In genomic region chr2:38424976-38425375, GRCm38 (mm10) we compare ENCODE assay signal across 11 mouse cellular contexts.
A peak's percentile ranks its signal among the peaks of the same experiment; 100 is the strongest.
DNase-seq lines count a peak whose midpoint lies in the region; ATAC-seq and TF ChIP-seq lines count a peak whose summit lies in the region.
"Had no signal": no experiment of that assay in that cellular context is flagged by ENCODE, and none has a peak within 500 bp of the region (broad histone marks: within the 10 kb centered on the region; RNA-seq: fewer than 3 reads in every experiment).

No protein-coding gene starts in this region.

- no peaks in the 10 kb centered on the region for H3K27me3 ChIP-seq in ES-Bruce4 (ENCODE audit: control insufficient read depth, insufficient read depth, low read length, poor library complexity, severe bottlenecking)
- 0 out of 2 replicates have a peak, but pooled peaks cover 14% of the 10 kb centered on the region for H3K27me3 ChIP-seq in hindbrain, embryonic 10.5 days (ENCODE audit: insufficient read depth, poor library complexity, severe bottlenecking)
- H3K27me3 ChIP-seq in midbrain, embryonic 10.5 days (ENCODE audit: low read depth, poor library complexity, severe bottlenecking) = peaks cover 62% of the 10 kb centered on the region
- no peaks in the 10 kb centered on the region for H3K27me3 ChIP-seq in cerebellum, adult 2 months (ENCODE audit: control insufficient read depth, insufficient read depth, low read length)

- WGBS in hindbrain, embryonic 10.5 days = 12% methylated on average over 9 of the region's 9 CpGs
- WGBS in midbrain, embryonic 10.5 days = 15% methylated on average over 9 of the region's 9 CpGs
- 66% methylated on average over 9 of the region's 9 CpGs for WGBS in cerebellum, adult 2 months

- no peaks in the 10 kb centered on the region for H3K36me3 ChIP-seq in ES-Bruce4 (ENCODE audit: control insufficient read depth, insufficient read depth, low read length, poor library complexity, severe bottlenecking)
- H3K36me3 ChIP-seq in hindbrain, embryonic 10.5 days = no peaks in the 10 kb centered on the region
- no peaks in the 10 kb centered on the region for H3K36me3 ChIP-seq in midbrain, embryonic 10.5 days
- H3K36me3 ChIP-seq: heart, embryonic 13.5 days had no signal

- peak; percentile 45; the same call in 1 of the 2 replicates for TF ChIP-seq EP300 in ES-Bruce4 (IDR thresholded peaks at IDR 0.05; ENCODE audit: insufficient read depth, low read depth, low read length)

- H3K27ac ChIP-seq in ES-Bruce4 (ENCODE audit: insufficient read depth, low read length) = no peak overlapping the region
- H3K27ac ChIP-seq in hindbrain, embryonic 10.5 days = peak overlapping the region; percentile 95
- peak overlapping the region; percentile 95 for H3K27ac ChIP-seq in midbrain, embryonic 10.5 days (replicated peaks)
- no peak overlapping the region for H3K27ac ChIP-seq in cerebellum, adult 2 months (ENCODE audit: insufficient read depth, low read length)
- H3K27ac ChIP-seq: heart, embryonic 13.5 days had no signal

- H3K9me3 ChIP-seq in ES-Bruce4 (replicated peaks; ENCODE audit: control insufficient read depth, insufficient read depth, low read length, poor library complexity, severe bottlenecking) = no peaks in the 10 kb centered on the region
- no peaks in the 10 kb centered on the region for H3K9me3 ChIP-seq in hindbrain, embryonic 10.5 days
- H3K9me3 ChIP-seq in midbrain, embryonic 10.5 days (replicated peaks) = no peaks in the 10 kb centered on the region
- H3K9me3 ChIP-seq: heart, embryonic 13.5 days had no signal

- intact Hi-C loops in left cerebral cortex, postnatal 14 days (cut with DNase I) = no loop called here

- H3K9ac ChIP-seq in ES-Bruce4 (ENCODE audit: low read depth, poor library complexity, severe bottlenecking) = no peak overlapping the region

- TF ChIP-seq POLR2A in ES-Bruce4 (IDR thresholded peaks at IDR 0.05; ENCODE audit: insufficient read depth, low read length) = no peak
- no peak for TF ChIP-seq POLR2A in brain, embryonic 14.5 days (IDR thresholded peaks at IDR 0.05; ENCODE audit: borderline replicate concordance, extremely low read depth, insufficient read depth, insufficient read length, poor library complexity, severe bottlenecking)
- no peak for TF ChIP-seq POLR2A in cerebellum, adult 2 months (IDR thresholded peaks at IDR 0.05; ENCODE audit: borderline replicate concordance, insufficient read depth, low read length)

- TF ChIP-seq CTCF in ES-Bruce4 (IDR thresholded peaks at IDR 0.05; ENCODE audit: low read depth, low read length) = no peak
- no peak for TF ChIP-seq CTCF in brain, embryonic 14.5 days (IDR thresholded peaks at IDR 0.05; ENCODE audit: borderline replicate concordance, extremely low read depth, insufficient read depth, insufficient read length)
- TF ChIP-seq CTCF in cerebellum, adult 2 months (IDR thresholded peaks at IDR 0.05; ENCODE audit: borderline replicate concordance, insufficient read depth, low read depth, low read length) = no peak

- peaks cover 3% of the 10 kb centered on the region for H3K4me1 ChIP-seq in ES-Bruce4 (ENCODE audit: control insufficient read depth, insufficient read depth, low read length)
- peaks cover 46% of the 10 kb centered on the region for H3K4me1 ChIP-seq in hindbrain, embryonic 10.5 days (replicated peaks)
- H3K4me1 ChIP-seq in midbrain, embryonic 10.5 days = peaks cover 57% of the 10 kb centered on the region
- H3K4me1 ChIP-seq in cerebellum, adult 2 months (ENCODE audit: control insufficient read depth, insufficient read depth, low read length) = peaks cover 10% of the 10 kb centered on the region

- ATAC-seq in CD4-positive, CD25-positive, alpha-beta regulatory T cell, adult 4 months = no peak
- ATAC-seq: activated CD4-positive, CD25-positive, alpha-beta regulatory T cell, adult 4 months had no signal

- H3K4me3 ChIP-seq in ES-Bruce4 (ENCODE audit: low read depth, low read length) = 0 out of 2 replicates have a peak overlapping the region, but pooled peaks have one; percentile 9
- H3K4me3 ChIP-seq in hindbrain, embryonic 10.5 days = peak overlapping the region; percentile 43
- H3K4me3 ChIP-seq in midbrain, embryonic 10.5 days = peak overlapping the region; percentile 46
- H3K4me3 ChIP-seq in cerebellum, adult 2 months (replicated peaks; ENCODE audit: insufficient read depth, low read depth, low read length) = no peak overlapping the region
- H3K4me3 ChIP-seq: heart, embryonic 13.5 days had no signal

- peak; percentile 48 for DNase-seq in brain, embryonic 14.5 days (ENCODE audit: low read depth)
- DNase-seq in hindbrain, embryonic 10.5 days (ENCODE audit: low spot score) = no peak
- no peak for DNase-seq in midbrain, embryonic 10.5 days (ENCODE audit: low spot score)
- DNase-seq in left cerebral cortex, postnatal 14 days (ENCODE audit: low spot score in 2 of 2) = no peak
- DNase-seq in cerebellum, adult 2 months = no peak
- DNase-seq: kidney, adult 18-20 months; thymus, adult 18-20 months had no signal

Comparison
In these comparisons a context has a peak if more than half of its experiments do, and no peak if none do; other contexts are left out.
1. H3K27ac ChIP-seq: peak in hindbrain, embryonic 10.5 days (single experiment) and midbrain, embryonic 10.5 days (single experiment); none in ES-Bruce4 (single experiment) and cerebellum, adult 2 months (single experiment).